Mouse (Mus musculus): ENCODE measurements around the gene Vmn2r93.

Gene Vmn2r93

GRCm38 (mm10) chr17:18297799-18298198 is at the start of gene Vmn2r93:
TSS of gene Vmn2r93 (plus strand) at chr17:18298099.
- no peak for DNase-seq

- DNase-seq, result no peak
These were observed 20.2 kb upstream of the Vmn2r93 start, which contains the start of gene Vmn2r94 for GRCm38 (mm10) chr17:18277656-18278055. TSS of gene Vmn2r94 (minus strand) at chr17:18277756.

GRCm38 (mm10) chr17:18323031-18323430 is 25.1 kb downstream of the Vmn2r93 start:
- DNase-seq, result no peak

- DNase-seq, result no peak
These were observed 62.1 kb downstream of the Vmn2r93 start for GRCm38 (mm10) chr17:18360007-18360406.

- no peak for DNase-seq
These were observed 62.7 kb downstream of the Vmn2r93 start for GRCm38 (mm10) chr17:18360602-18361001.
